Mouse (Mus musculus): ENCODE measurements around the gene Bcl2l15.
"Not testable (repeated sequence)": the region's sequence is repeated elsewhere in the genome, so short reads cannot be mapped to it uniquely, and the experiment has no call there.

DNA sequence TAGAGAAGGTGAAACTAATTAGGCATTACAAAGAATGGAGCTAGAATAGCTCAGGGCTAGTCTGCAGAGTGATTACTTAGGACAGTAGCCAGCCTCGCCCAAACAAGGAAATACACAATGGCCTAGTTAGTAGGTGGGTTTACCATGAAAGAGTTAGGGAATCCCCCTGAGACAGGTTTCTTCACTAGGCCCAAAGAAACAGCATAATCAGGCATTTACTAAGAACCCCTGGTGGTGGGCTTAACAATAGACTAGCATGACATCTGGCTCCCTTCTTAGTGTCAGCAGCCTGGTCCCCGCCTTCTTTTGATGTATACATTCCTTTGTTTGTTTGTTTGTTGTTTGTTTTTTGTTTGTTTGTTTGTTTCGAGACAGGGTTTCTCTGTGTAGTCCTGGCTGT lies 7.8 kb downstream of the Bcl2l15 start:
- TF ChIP-seq CHD2 (IDR thresholded peaks at IDR 0.05; ENCODE audit: low read depth, low read length); HCFC1 (IDR thresholded peaks at IDR 0.05; ENCODE audit: borderline replicate concordance, insufficient read depth, low read length); ZNF384 (IDR thresholded peaks at IDR 0.05; ENCODE audit: low read depth, low read length): not testable (repeated sequence)
